Mouse (Mus musculus) adrenal gland, postnatal 10 days (tissue): ENCODE data around the gene Arid1b. TPM values are rescaled to one million over a fixed set of nuclear protein-coding genes. Genes with fewer than 3 reads are reported as not detected.

Source experiments
- DNase-seq: peaks from one replicate; pipeline ENCODE4 v3.0.0; 2021; ENCODE audit warnings: mixed read lengths
- total RNA-seq, 2 experiments: library from RNA; stranded (reverse); gene quantifications; 2 replicates each; pipeline ENCODE4 v1.2.3; 2021

The Arid1b gene
- total RNA-seq, 2 experiments from 2014 or later = 56.1 to 75.4 TPM

- no peak for DNase-seq
These were observed 291.8 kb downstream of the Arid1b start for GRCm38 (mm10) chr17:5285877-5286440.

DNA sequence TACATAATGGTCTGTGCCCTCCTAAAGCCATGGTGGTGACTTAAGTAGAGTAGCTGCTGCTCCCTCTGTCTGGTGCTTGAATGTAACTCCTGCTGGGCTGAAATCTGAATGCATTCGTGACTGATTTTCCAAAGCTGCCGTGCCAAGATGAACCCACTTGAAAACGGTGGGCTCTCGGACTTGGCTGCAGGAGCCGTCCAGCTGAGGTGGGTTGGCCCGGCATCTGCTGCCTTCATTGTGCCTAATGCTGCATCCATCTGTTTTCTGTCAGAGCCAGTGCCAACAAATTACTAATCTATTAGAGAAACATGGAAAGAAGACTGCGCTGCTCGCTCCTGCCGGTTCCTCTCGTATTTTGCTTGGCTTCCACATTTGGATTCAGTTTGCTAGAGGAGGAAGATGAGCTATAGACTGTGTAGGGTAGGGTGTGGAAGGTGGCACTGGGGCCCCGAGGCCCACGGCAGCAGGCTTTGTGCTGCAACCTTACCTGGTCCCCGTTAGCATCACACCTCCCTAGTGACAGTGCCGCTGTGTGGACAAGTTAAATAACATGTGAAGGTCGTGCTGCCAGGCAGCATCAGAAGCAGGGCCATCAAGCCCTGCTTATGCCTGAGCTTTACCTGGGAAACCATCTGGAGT is 292.6 kb downstream of the Arid1b start:
- no peak for DNase-seq

DNA sequence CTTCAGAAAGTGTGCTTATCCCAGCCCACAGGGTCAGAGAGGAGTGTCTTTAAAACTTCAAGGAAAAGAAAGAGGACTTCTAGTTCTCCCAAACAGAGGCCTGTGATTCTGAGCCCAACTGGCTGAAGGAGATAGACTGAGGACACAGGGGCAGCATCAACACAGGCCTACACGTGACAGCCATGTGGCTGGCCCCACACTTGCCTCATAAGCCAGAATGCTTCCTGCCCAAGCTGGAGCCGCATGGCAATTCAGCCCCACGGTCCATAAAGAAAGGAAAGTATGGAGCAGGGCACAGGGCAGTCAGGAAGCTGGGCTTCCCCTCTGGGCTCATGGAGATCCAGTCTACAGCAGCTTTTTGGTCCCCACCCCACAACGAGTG is 293.1 kb downstream of the Arid1b start:
- no peak for DNase-seq

DNA sequence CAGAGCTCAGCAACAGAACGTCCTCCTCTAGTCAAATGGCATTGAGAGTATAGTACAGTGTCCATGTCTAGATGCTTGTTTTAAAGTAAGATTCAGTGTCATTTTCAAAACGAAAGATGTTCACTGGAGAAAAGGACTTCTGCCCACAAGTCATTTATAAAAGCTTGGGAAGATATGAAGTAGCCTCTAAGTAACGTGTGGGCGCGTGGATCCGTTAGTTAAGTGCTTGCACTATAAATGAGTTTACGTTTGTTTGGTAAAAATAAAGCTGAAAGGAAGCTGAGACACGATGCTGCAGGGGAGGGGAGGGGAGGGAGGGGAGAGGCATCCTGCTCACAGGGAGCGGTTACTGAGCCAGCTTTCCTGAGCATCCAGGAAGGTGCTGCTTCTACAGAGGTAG is 293.5 kb downstream of the Arid1b start:
- DNase-seq = no peak

- DNase-seq = no peak
These were observed 299.8 kb downstream of the Arid1b start for GRCm38 (mm10) chr17:5293653-5294584.

- peak; percentile 58 for DNase-seq
These were observed 301.2 kb downstream of the Arid1b start for GRCm38 (mm10) chr17:5295086-5295947.

GRCm38 (mm10) chr17:5295948-5296262 is 301.8 kb downstream of the Arid1b start:
- no peak for DNase-seq

- DNase-seq = no peak
These were observed 303.4 kb downstream of the Arid1b start for GRCm38 (mm10) chr17:5297491-5297890.

GRCm38 (mm10) chr17:5297984-5298383 is 303.9 kb downstream of the Arid1b start:
- DNase-seq = no peak

- DNase-seq = peak; percentile 41
These were observed 304.9 kb downstream of the Arid1b start for GRCm38 (mm10) chr17:5298891-5299559.

DNA sequence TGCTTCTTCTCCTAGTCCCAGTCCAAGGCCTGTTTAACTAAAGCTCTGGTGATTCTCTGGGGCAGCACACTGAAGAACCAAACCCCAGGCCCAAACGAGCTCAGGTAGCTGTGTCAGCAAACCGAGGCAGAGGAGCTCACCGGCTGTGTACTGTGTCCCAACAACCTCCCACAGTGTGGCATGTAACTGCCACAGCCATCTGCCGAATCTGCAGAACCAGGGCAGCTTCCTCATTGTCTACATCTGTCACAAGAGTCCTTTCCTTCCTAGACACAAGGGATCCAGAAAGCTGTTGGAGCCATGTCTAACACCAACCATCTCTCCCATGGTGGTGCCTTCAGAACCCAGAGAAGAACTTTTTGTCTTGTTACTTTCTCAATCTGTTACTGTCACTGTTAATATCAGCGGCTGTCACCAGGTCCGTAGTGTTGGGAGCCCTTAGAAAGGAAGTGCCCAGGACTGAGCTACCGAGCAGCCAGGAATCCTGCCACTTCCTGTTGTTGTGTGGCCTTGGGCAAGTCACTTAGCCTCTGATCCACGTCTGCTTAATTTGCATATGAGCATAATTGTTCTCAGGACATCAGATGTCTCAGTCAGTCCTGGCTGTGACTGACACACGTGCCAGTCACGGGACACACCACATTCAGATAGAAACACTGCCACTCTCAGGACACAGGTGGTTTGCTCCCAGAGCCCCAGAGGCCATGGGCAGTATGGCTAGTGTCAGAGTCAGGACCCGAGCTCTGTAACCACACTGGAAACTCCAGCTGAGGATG is 309.0 kb downstream of the Arid1b start:
- DNase-seq = no peak

DNA sequence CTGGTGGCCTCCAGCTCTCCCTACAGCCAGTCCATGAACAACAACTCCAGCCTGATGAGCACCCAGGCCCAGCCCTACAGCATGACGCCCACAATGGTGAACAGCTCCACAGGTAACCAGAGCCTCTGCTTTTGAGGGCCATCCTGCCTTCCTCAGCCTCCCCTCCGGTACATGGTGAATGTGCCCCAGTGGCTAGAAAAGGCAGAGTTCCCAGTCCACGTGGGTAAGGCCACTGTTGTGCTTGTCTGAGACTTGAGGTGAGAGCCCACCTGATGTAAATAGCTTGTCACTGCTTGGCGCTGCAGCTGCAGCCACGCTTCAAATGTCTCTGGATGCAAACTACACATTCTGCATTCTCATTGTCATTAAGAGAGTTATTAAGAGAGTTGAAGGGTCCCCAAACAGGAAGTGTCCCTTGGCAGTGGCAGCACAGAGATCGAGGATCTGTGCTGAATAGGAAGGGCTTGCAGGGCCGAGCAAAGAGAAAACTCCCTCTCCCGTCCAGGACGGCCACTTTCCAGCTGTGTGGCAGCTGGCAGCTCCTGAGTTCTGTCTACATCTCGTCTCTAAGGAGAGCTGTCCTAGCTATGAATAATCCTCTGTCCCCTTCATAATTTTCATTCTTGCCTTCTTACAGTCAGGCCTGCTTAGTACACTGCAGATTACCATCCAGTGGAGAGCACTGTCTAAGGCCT is 311.8 kb downstream of the Arid1b start:
- no peak for DNase-seq

DNA sequence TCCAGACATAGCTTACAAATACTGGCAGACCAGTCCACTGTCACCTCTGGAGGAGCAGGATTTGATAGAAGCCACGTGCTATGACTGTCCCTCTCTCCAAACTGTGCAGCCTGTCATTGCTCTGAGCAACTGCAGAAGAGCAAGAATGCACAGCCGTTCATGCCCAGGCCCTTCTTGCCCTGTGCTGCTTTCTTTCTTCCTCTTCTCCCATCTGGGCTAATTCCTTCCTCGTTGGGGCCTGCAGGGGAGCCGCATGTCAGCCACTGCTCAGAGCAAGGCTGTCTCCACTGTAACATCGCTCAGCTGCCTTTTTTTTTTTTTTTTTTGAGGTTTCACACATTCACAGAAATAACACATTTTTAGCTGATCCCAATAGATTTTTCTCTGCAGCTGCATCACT is 315.8 kb downstream of the Arid1b start:
- DNase-seq = no peak

- DNase-seq = no peak
These were observed 316.3 kb downstream of the Arid1b start for GRCm38 (mm10) chr17:5310425-5310888.

DNA sequence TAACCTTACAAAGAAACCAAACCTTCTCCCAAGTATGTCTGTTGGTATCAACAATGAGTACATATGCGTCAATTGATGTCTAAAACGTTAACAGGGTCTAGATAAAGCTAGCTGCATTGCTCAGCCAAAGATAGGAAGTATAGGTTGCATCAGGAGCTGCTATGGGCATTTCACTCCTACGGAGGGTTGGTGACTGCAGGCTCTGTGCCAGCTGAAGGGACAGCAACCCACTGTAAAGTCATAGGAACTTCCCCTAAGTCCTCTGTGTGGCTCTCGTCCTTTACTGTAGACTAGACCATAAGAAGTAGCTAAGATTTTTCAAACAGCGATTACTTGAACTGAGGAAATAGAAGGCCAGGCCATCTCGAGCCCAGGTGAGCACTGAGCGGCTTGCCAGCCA is 316.9 kb downstream of the Arid1b start:
- no peak for DNase-seq

DNA sequence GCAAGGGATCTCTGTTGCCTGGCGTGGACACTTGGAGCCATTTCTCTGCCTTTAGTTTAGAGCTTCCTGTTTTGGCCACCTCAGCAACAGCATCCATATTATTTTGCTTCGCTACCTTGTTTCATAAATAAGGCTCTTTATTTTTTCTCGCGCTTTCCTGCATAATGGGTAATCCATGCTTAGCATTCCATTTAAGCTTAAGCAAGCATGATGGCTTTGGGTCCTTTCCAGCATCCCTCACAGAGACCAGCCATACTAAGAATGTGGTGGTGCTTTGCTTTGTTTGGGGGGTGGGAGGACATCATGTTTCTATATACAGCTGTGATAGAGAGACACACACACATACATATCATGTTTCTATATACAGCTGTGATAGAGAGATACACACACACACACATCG is 318.2 kb downstream of the Arid1b start:
- DNase-seq = no peak

- no peak for DNase-seq
These were observed 320.6 kb downstream of the Arid1b start for GRCm38 (mm10) chr17:5314735-5315134.

DNA sequence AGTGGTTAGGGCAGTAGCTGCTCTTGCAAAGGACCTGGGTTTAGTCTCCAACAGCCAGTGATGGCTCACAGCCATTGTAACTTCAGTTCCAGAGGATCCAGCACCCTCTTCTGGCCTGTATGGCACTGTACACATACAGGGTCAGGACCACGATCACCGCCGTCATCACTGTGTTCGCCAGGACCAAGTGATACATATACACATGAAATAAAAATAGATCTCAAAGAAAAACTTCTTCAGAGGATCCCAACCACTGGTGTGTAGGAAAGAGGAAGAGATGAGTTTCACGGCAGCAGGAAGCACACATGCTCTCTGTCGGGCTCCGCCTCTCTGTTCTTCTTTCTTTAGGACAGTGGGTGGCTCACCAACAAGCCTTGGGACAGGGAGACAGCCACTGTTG is 322.4 kb downstream of the Arid1b start:
- DNase-seq = no peak

- no peak for DNase-seq
These were observed 327.6 kb downstream of the Arid1b start for GRCm38 (mm10) chr17:5321589-5322225.

- DNase-seq = no peak
These were observed 328.5 kb downstream of the Arid1b start for GRCm38 (mm10) chr17:5322594-5322993.
